Mouse (Mus musculus): ENCODE results near the gene Serping1.

DNA sequence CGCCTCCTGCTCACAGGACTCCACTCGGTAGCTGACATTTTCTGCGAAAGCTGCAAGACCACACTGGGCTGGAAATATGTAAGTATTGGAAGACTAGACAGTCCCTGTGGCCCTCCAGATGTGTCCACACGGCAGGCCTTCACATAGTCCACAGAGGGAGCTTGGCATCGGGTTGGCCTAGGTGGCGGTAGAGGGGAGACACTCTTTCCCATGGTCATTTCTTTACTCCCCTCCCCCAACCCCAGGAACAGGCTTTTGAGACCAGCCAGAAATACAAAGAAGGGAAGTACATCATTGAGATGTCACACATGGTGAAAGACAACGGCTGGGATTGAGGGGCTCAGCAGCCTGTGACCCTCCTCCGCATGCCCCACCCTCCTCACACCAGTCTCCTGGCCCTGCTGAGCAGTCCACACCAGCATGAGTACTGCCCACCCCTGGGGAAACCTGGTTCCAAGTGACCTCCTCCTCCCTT, 37.8 kb downstream of the Serping1 start:
- no peak for TF ChIP-seq CTCF (IDR thresholded peaks at IDR 0.05; ENCODE audit: control insufficient read depth, insufficient read depth, insufficient replicate concordance, low read depth, low read length)
- TF ChIP-seq POLR2A (IDR thresholded peaks at IDR 0.05; ENCODE audit: control insufficient read depth, low read depth, low read length): no peak
